Mouse (Mus musculus) ES-E14 (cell line): ENCODE data around the gene Mmel1. TPM values are rescaled to one million over a fixed set of nuclear protein-coding genes. Genes with fewer than 3 reads are reported as not detected.

Source experiments
- DNase-seq: peaks from one replicate; pipeline ENCODE4 v3.0.0-alpha.2; 2013; ENCODE audit warnings: low read depth, low spot score
- H3K27ac ChIP-seq: 2 replicates; pipeline ENCODE4 v1.5.1; 2012; ENCODE audit warnings: low read depth, mild to moderate bottlenecking, low read length, moderate library complexity, mixed read lengths; ENCODE audit not compliant: poor library complexity, insufficient read depth, severe bottlenecking
- H3K36me3 ChIP-seq: 2 replicates; pipeline ENCODE4 v1.6.1; 2012; ENCODE audit warnings: mild to moderate bottlenecking, low read length, moderate library complexity, mixed read lengths; ENCODE audit not compliant: control insufficient read depth, poor library complexity, insufficient read depth, severe bottlenecking
- H3K4me1 ChIP-seq, 2 experiments: fragments of 150-350 bp in 1 of 2; sonication (generic) in 1 of 2; 2 replicates each; pipeline ENCODE4 v1.6.1; 2012; ENCODE audit warnings: low read length in 2 of 2, mild to moderate bottlenecking in 1 of 2, mixed read lengths in 1 of 2; ENCODE audit not compliant: control insufficient read depth in 2 of 2, insufficient read depth in 2 of 2, poor library complexity in 1 of 2
- H3K4me3 ChIP-seq, 2 experiments: fragments of 150-350 bp in 1 of 2; sonication (generic) in 1 of 2; 2 replicates each; pipeline ENCODE4 v1.5.1; 2012; ENCODE audit warnings: low read length in 2 of 2, low read depth in 1 of 2, mild to moderate bottlenecking in 1 of 2, mixed read lengths in 1 of 2; ENCODE audit not compliant: insufficient read depth in 1 of 2, poor library complexity in 1 of 2, severe bottlenecking in 1 of 2
- H3K9ac ChIP-seq: 2 replicates; pipeline ENCODE4 v1.6.1; 2012; ENCODE audit warnings: low read depth, mild to moderate bottlenecking, low read length, mixed read lengths; ENCODE audit not compliant: poor library complexity, insufficient read depth, severe bottlenecking
- H3K9me3 ChIP-seq: fragments of 150-350 bp; sonication (generic); 2 replicates; pipeline ENCODE4 v1.6.1; 2012; ENCODE audit warnings: low read depth, mild to moderate bottlenecking, low read length; ENCODE audit not compliant: control insufficient read depth, insufficient read depth
- CHD2 ChIP-seq: IDR thresholded peaks from 2 replicates; pipeline ENCODE4 v1.6.1; 2014; ENCODE audit warnings: mild to moderate bottlenecking, low read depth, low read length, inconsistent platforms
- HCFC1 ChIP-seq: IDR thresholded peaks from 2 replicates; pipeline ENCODE4 v1.6.1; 2012; ENCODE audit warnings: low read length, inconsistent platforms, borderline replicate concordance; ENCODE audit not compliant: insufficient read depth
- MAFK ChIP-seq: IDR thresholded peaks from 2 replicates; pipeline ENCODE4 v1.6.1; 2014; ENCODE audit warnings: mild to moderate bottlenecking, low read depth, low read length, inconsistent platforms; ENCODE audit not compliant: insufficient read depth
- ZC3H11A ChIP-seq: IDR thresholded peaks from 2 replicates; pipeline ENCODE4 v1.6.1; 2012; ENCODE audit warnings: low read depth, mild to moderate bottlenecking, inconsistent platforms, low read length, borderline replicate concordance
- ZNF384 ChIP-seq: IDR thresholded peaks from 2 replicates; pipeline ENCODE4 v1.6.1; 2012; ENCODE audit warnings: low read depth, low read length, inconsistent platforms
- in situ Hi-C, 2 experiments: fragments of 600-800 bp; cut with MboI; formaldehyde crosslinking; loops; one replicate each; pipeline ENCODE4 v1.15.1; 2025; ENCODE audit warnings: low sequenced_read_pairs in 2 of 2, inconsistent platforms in 1 of 2; ENCODE audit not compliant: unreplicated experiment in 2 of 2
- total RNA-seq: library from RNA; depleted of rRNA; stranded (reverse); fragments of 300-350 nt; gene quantifications from 2 replicates; pipeline ENCODE4 v1.2.3, GENCODE M21; 2012; rRNA removed

Mmel1 gene
- total RNA-seq, 1 experiment: 2.4 TPM

- peak overlapping the region; percentile 38; the same call in 1 of the 2 replicates for H3K9ac ChIP-seq
- peaks cover 0 to 14% of the 10 kb centered on the region in 2 experiments; a peak in 1 of 4 replicates for H3K4me1 ChIP-seq
- in situ Hi-C loops: no loop called here
- H3K9me3 ChIP-seq: no peaks in the 10 kb centered on the region
- H3K36me3 ChIP-seq: no peaks in the 10 kb centered on the region
- TF ChIP-seq MAFK (no peak), HCFC1 (no peak), ZC3H11A (no peak), CHD2 (no peak), ZNF384 (no peak)
- no peak for DNase-seq
- peak overlapping the region in 1 of 2 experiments; percentile 49; a peak in 2 of 4 replicates for H3K4me3 ChIP-seq
- H3K27ac ChIP-seq: no peak overlapping the region
Measured at GRCm38 (mm10) chr4:154942632-154943322, 73.4 kb downstream of the Mmel1 start.

- Histone ChIP-seq H3K9me3 (no peaks in the 10 kb centered on the region), H3K36me3 (no peaks in the 10 kb centered on the region), H3K27ac (no peak overlapping the region), H3K4me1 (peaks cover 0 to 14% of the 10 kb centered on the region in 2 experiments; a peak in 1 of 4 replicates), H3K9ac (peak overlapping the region; percentile 38), H3K4me3 (no peak overlapping the region)
- TF ChIP-seq ZNF384 (no peak), MAFK (no peak)
- DNase-seq: no peak
- in situ Hi-C loops: no loop called here
Measured at GRCm38 (mm10) chr4:154943323-154944039, 74.1 kb downstream of the Mmel1 start.

DNA sequence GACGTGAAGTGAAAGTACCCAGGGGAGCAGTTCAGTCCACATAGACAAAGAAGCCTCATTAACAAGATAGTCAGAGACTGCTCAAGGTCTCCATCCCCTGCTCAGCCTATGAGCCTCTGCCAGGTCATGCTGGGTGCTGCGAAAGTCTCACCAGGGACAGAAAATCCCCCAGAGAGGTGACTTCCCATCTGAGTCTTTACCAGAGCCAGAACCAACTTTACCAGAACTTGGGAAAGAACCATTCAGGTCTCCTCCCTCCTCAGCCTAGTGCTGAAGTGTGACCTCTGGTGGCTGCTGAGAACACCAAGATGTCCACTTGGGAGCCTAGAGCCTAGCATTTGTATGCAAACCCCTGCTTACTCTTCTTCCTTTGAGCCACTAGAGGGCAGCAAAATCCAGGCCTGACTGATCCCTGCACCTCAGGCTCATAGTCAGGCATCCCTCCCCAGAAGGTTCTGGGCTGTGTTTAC lies 74.8 kb downstream of the Mmel1 start:
- Histone ChIP-seq H3K9me3 (no peaks in the 10 kb centered on the region), H3K4me3 (no peak overlapping the region), H3K9ac (no peak overlapping the region), H3K4me1 (peaks cover 0 to 14% of the 10 kb centered on the region in 2 experiments; a peak in 1 of 4 replicates), H3K36me3 (no peaks in the 10 kb centered on the region), H3K27ac (no peak overlapping the region)
- in situ Hi-C loops: no loop called here
- peak; percentile 83 for DNase-seq
- TF ChIP-seq ZNF384 (no peak), ZC3H11A (peak; percentile 84)

Other genes with a start within 250 kb of the Mmel1 start
- gene Prdm16, start 232.7 kb upstream of the Mmel1 start, total RNA-seq: 3.1 and 3.2 TPM in 2 replicates
- gene Actrt2, start 201.7 kb upstream of the Mmel1 start, total RNA-seq: not detected in 2 replicates
- gene Ttc34, start 32.1 kb upstream of the Mmel1 start, total RNA-seq: 0.22 and 0.26 TPM in 2 replicates
- 13.4 and 15.7 TPM in 2 replicates for gene Fam213b, start 29.6 kb downstream of the Mmel1 start, total RNA-seq
- 0.53 and 0.85 TPM in 2 replicates for gene Tnfrsf14, start 59.0 kb downstream of the Mmel1 start, total RNA-seq
- 0.18 and 1.3 TPM in 2 replicates for gene Hes5, start 91.3 kb downstream of the Mmel1 start, total RNA-seq
- 29.3 and 50.1 TPM in 2 replicates for gene Pank4, start 94.5 kb downstream of the Mmel1 start, total RNA-seq
- 0.94 and 2.5 TPM in 2 replicates for gene Plch2, start 187.2 kb downstream of the Mmel1 start, total RNA-seq
- 38.6 and 61.3 TPM in 2 replicates for gene Pex10, start 197.4 kb downstream of the Mmel1 start, total RNA-seq
- 161 and 162 TPM in 2 replicates for gene Rer1, start 216.8 kb downstream of the Mmel1 start, total RNA-seq
- gene Morn1, start 217.0 kb downstream of the Mmel1 start, total RNA-seq: 3.4 and 3.9 TPM in 2 replicates